Mouse (Mus musculus) spleen, adult 2 months (tissue): ENCODE data around the gene Slc2a13.

Experiments
- CTCF ChIP-seq: fragments of 200-500 bp; IDR thresholded peaks from 2 replicates; pipeline ENCODE4 v1.5.1; 2011; ENCODE audit warnings: mild to moderate bottlenecking, inconsistent platforms; ENCODE audit not compliant: insufficient read depth, insufficient read length, insufficient replicate concordance; ENCODE audit errors: extremely low read depth
- POLR2A ChIP-seq: fragments of 200-500 bp; IDR thresholded peaks from 2 replicates; pipeline ENCODE4 v1.6.1; 2011; ENCODE audit warnings: low read depth, low read length, inconsistent platforms

DNA sequence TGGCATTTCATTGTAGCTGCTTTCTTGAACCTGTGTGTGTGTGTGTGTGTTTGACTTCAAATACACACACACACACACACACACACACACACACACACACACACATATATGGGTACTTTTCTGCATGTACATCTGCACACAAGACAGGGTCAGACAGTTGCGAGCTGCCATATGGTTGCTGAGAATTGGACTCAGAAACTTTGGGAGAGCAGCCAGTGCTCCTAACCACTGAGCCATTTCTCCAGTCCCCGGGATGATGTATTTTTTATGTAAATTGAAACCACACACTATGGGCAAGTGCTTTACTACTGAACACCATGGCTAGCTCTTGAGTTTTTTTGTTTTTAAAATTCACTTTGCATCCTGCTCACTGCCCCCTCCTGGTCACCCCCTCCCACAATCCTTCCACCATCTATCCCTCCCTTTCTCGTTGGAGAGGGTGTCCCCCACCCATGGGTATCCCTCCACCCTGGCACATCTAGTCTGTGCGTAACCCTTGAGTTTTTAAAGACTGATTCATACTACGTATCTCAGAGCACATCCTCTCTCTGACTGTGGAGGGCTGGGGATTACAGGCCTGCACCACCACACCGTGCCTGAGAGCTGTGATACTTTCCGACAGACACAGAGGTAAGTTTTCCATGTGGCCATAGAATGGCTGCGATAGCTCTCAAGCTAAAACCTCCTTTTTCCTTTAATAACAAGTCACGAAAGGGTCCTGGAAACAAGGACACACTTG lies 200.4 kb downstream of the Slc2a13 start:
- no peak for TF ChIP-seq CTCF
- TF ChIP-seq POLR2A: no peak
